Mouse (Mus musculus) testis, adult 2 months (tissue): ENCODE results near the gene Kncn.

Experiments
- CTCF ChIP-seq: fragments of 200-500 bp; IDR thresholded peaks from 2 replicates; pipeline ENCODE4 v1.5.1; 2012; ENCODE audit warnings: low read depth, mild to moderate bottlenecking, inconsistent platforms, low read length, moderate library complexity; ENCODE audit not compliant: control insufficient read depth, insufficient read depth, insufficient replicate concordance
- POLR2A ChIP-seq: fragments of 200-500 bp; IDR thresholded peaks from 2 replicates; pipeline ENCODE4 v1.6.1; 2012; ENCODE audit warnings: low read depth, mild to moderate bottlenecking, inconsistent platforms, low read length, moderate library complexity; ENCODE audit not compliant: control insufficient read depth

GRCm38 (mm10) chr4:115838196-115838595 lies 46.0 kb upstream of the Kncn start:
- no peak for TF ChIP-seq CTCF
- TF ChIP-seq POLR2A: no peak
